Mouse (Mus musculus): ENCODE data around the gene Tbc1d22b.

GRCm38 (mm10) chr17:29627285-29627684 lies 77.7 kb downstream of the Tbc1d22b start:
- no peak for TF ChIP-seq CTCF (IDR thresholded peaks at IDR 0.05; ENCODE audit: low read depth)
- TF ChIP-seq EP300 (optimal IDR thresholded peaks at IDR 0.05), result no peak

All from stomach, postnatal 0 days (tissue).